Mouse (Mus musculus): ENCODE measurements around the gene Fbxo3. TPM values are rescaled to one million over a fixed set of nuclear protein-coding genes. Genes with fewer than 3 reads are reported as not detected.

Gene Fbxo3
- polyA plus RNA-seq, 1 experiment, result 8.5 TPM

GRCm38 (mm10) chr2:103992162-103992561 is 35.4 kb upstream of the Fbxo3 start:
- Histone ChIP-seq H3K79me2 (ENCODE audit: control insufficient read depth, insufficient read depth) (no peaks in the 10 kb centered on the region), H3ac (ENCODE audit: control insufficient read depth, insufficient read length, low read depth) (no peak overlapping the region), H3K4me3 (ENCODE audit: insufficient read depth, poor library complexity, severe bottlenecking) (no peak overlapping the region), H3K36me3 (ENCODE audit: control insufficient read depth, insufficient read depth) (no peaks in the 10 kb centered on the region), H3K79me3 (ENCODE audit: low read depth) (no peaks in the 10 kb centered on the region), H3K27me3 (ENCODE audit: control insufficient read depth, insufficient read depth, insufficient read length) (peaks cover 27% of the 10 kb centered on the region)
- TF ChIP-seq MYOG (IDR thresholded peaks at IDR 0.05; ENCODE audit: control insufficient read depth, extremely low read depth, insufficient read length), result no peak
- TF ChIP-seq USF1 (IDR thresholded peaks at IDR 0.05; ENCODE audit: low read depth), result no peak
- TF ChIP-seq CTCF (IDR thresholded peaks at IDR 0.05; ENCODE audit: control insufficient read depth, insufficient read depth, insufficient read length), result no peak
- TF ChIP-seq MYOD1 (IDR thresholded peaks at IDR 0.05; ENCODE audit: control insufficient read depth, insufficient read length, low read depth), result no peak
- TF ChIP-seq FOSL1 (IDR thresholded peaks at IDR 0.05; ENCODE audit: insufficient read depth, low read length, poor library complexity, severe bottlenecking), result no peak
- TF ChIP-seq CEBPB (IDR thresholded peaks at IDR 0.05; ENCODE audit: low read depth), result no peak
- TF ChIP-seq MAX (IDR thresholded peaks at IDR 0.05), result no peak

GRCm38 (mm10) chr2:103992618-103993332 is 34.7 kb upstream of the Fbxo3 start:
- no peaks in the 10 kb centered on the region for H3K79me3 ChIP-seq (ENCODE audit: low read depth)
- TF ChIP-seq CTCF (IDR thresholded peaks at IDR 0.05; ENCODE audit: control insufficient read depth, insufficient read depth, insufficient read length), result no peak
- no peak for TF ChIP-seq USF1 (IDR thresholded peaks at IDR 0.05; ENCODE audit: low read depth)
- no peak for TF ChIP-seq FOSL1 (IDR thresholded peaks at IDR 0.05; ENCODE audit: insufficient read depth, low read length, poor library complexity, severe bottlenecking)
- TF ChIP-seq MYOG (IDR thresholded peaks at IDR 0.05; ENCODE audit: control insufficient read depth, extremely low read depth, insufficient read length), result no peak
- TF ChIP-seq MAX (IDR thresholded peaks at IDR 0.05), result no peak
- no peak for TF ChIP-seq CEBPB (IDR thresholded peaks at IDR 0.05; ENCODE audit: low read depth)
- no peak for TF ChIP-seq MYOD1 (IDR thresholded peaks at IDR 0.05; ENCODE audit: control insufficient read depth, insufficient read length, low read depth)
- no peak overlapping the region for H3K4me3 ChIP-seq (ENCODE audit: insufficient read depth, poor library complexity, severe bottlenecking)
- H3K79me2 ChIP-seq (ENCODE audit: control insufficient read depth, insufficient read depth), result no peaks in the 10 kb centered on the region
- H3K36me3 ChIP-seq (ENCODE audit: control insufficient read depth, insufficient read depth), result no peaks in the 10 kb centered on the region
- H3K27me3 ChIP-seq (ENCODE audit: control insufficient read depth, insufficient read depth, insufficient read length), result peaks cover 28% of the 10 kb centered on the region
- H3ac ChIP-seq (ENCODE audit: control insufficient read depth, insufficient read length, low read depth), result no peak overlapping the region

GRCm38 (mm10) chr2:104001076-104001475 is 26.4 kb upstream of the Fbxo3 start:
- H3K79me3 ChIP-seq (ENCODE audit: low read depth), result no peaks in the 10 kb centered on the region
- H3ac ChIP-seq (ENCODE audit: control insufficient read depth, insufficient read length, low read depth), result no peak overlapping the region
- no peaks in the 10 kb centered on the region for H3K79me2 ChIP-seq (ENCODE audit: control insufficient read depth, insufficient read depth)
- H3K4me3 ChIP-seq (ENCODE audit: insufficient read depth, poor library complexity, severe bottlenecking), result no peak overlapping the region
- no peaks in the 10 kb centered on the region for H3K36me3 ChIP-seq (ENCODE audit: control insufficient read depth, insufficient read depth)
- H3K27me3 ChIP-seq (ENCODE audit: control insufficient read depth, insufficient read depth, insufficient read length), result peaks cover 15% of the 10 kb centered on the region
- no peak for TF ChIP-seq FOSL1 (IDR thresholded peaks at IDR 0.05; ENCODE audit: insufficient read depth, low read length, poor library complexity, severe bottlenecking)
- TF ChIP-seq CEBPB (IDR thresholded peaks at IDR 0.05; ENCODE audit: low read depth), result no peak
- TF ChIP-seq MYOG (IDR thresholded peaks at IDR 0.05; ENCODE audit: control insufficient read depth, extremely low read depth, insufficient read length), result no peak
- no peak for TF ChIP-seq MYOD1 (IDR thresholded peaks at IDR 0.05; ENCODE audit: control insufficient read depth, insufficient read length, low read depth)
- TF ChIP-seq CTCF (IDR thresholded peaks at IDR 0.05; ENCODE audit: control insufficient read depth, insufficient read depth, insufficient read length), result no peak
- TF ChIP-seq MAX (IDR thresholded peaks at IDR 0.05), result no peak
- TF ChIP-seq USF1 (IDR thresholded peaks at IDR 0.05; ENCODE audit: low read depth), result no peak

GRCm38 (mm10) chr2:104001861-104002260 is 25.7 kb upstream of the Fbxo3 start:
- peaks cover 20% of the 10 kb centered on the region for H3K27me3 ChIP-seq (ENCODE audit: control insufficient read depth, insufficient read depth, insufficient read length)
- TF ChIP-seq MAX (IDR thresholded peaks at IDR 0.05), result no peak
- no peak for TF ChIP-seq MYOG (IDR thresholded peaks at IDR 0.05; ENCODE audit: control insufficient read depth, extremely low read depth, insufficient read length)
- TF ChIP-seq MYOD1 (IDR thresholded peaks at IDR 0.05; ENCODE audit: control insufficient read depth, insufficient read length, low read depth), result no peak
- TF ChIP-seq FOSL1 (IDR thresholded peaks at IDR 0.05; ENCODE audit: insufficient read depth, low read length, poor library complexity, severe bottlenecking), result no peak
- no peak for TF ChIP-seq CTCF (IDR thresholded peaks at IDR 0.05; ENCODE audit: control insufficient read depth, insufficient read depth, insufficient read length)
- no peak for TF ChIP-seq CEBPB (IDR thresholded peaks at IDR 0.05; ENCODE audit: low read depth)
- no peak for TF ChIP-seq USF1 (IDR thresholded peaks at IDR 0.05; ENCODE audit: low read depth)
- H3K4me3 ChIP-seq (ENCODE audit: insufficient read depth, poor library complexity, severe bottlenecking), result no peak overlapping the region

GRCm38 (mm10) chr2:104002711-104003413 is 24.7 kb upstream of the Fbxo3 start:
- Histone ChIP-seq H3K79me2 (ENCODE audit: control insufficient read depth, insufficient read depth) (no peaks in the 10 kb centered on the region), H3K36me3 (ENCODE audit: control insufficient read depth, insufficient read depth) (no peaks in the 10 kb centered on the region), H3K4me3 (ENCODE audit: insufficient read depth, poor library complexity, severe bottlenecking) (no peak overlapping the region), H3K27me3 (ENCODE audit: control insufficient read depth, insufficient read depth, insufficient read length) (peaks cover 28% of the 10 kb centered on the region), H3ac (ENCODE audit: control insufficient read depth, insufficient read length, low read depth) (no peak overlapping the region), H3K79me3 (ENCODE audit: low read depth) (no peaks in the 10 kb centered on the region)
- TF ChIP-seq MYOG (IDR thresholded peaks at IDR 0.05; ENCODE audit: control insufficient read depth, extremely low read depth, insufficient read length) (no peak), CTCF (IDR thresholded peaks at IDR 0.05; ENCODE audit: control insufficient read depth, insufficient read depth, insufficient read length) (peak; percentile 12)

More at GRCm38 (mm10) chr2:104001861-104002260, 25.7 kb upstream of the Fbxo3 start:
- no peaks in the 10 kb centered on the region for H3K79me2 ChIP-seq (ENCODE audit: control insufficient read depth, insufficient read depth)
- no peaks in the 10 kb centered on the region for H3K79me3 ChIP-seq (ENCODE audit: low read depth)
- H3ac ChIP-seq (ENCODE audit: control insufficient read depth, insufficient read length, low read depth), result no peak overlapping the region
- H3K36me3 ChIP-seq (ENCODE audit: control insufficient read depth, insufficient read depth), result no peaks in the 10 kb centered on the region

Measured in C2C12 (cell line).